Mouse (Mus musculus) liver, adult (tissue): ENCODE results near the gene Irf3.

Experiments
- GATA4 ChIP-seq: IDR thresholded peaks from 2 replicates; pipeline ENCODE4 v1.6.1; 2014; ENCODE audit warnings: mild to moderate bottlenecking, low read length; ENCODE audit not compliant: insufficient replicate concordance

Gene Irf3

GRCm38 (mm10) chr7:44964990-44965389, 32.5 kb upstream of the Irf3 start:
- no peak for TF ChIP-seq GATA4

GRCm38 (mm10) chr7:44965975-44966374, 31.5 kb upstream of the Irf3 start:
- no peak for TF ChIP-seq GATA4

- TF ChIP-seq GATA4 = no peak
Observed at GRCm38 (mm10) chr7:44966638-44967037, 30.8 kb upstream of the Irf3 start.

- no peak for TF ChIP-seq GATA4
Observed at GRCm38 (mm10) chr7:44970231-44970691, 27.2 kb upstream of the Irf3 start.

- no peak for TF ChIP-seq GATA4
Observed at GRCm38 (mm10) chr7:44971142-44971541, 26.3 kb upstream of the Irf3 start.

GRCm38 (mm10) chr7:44973415-44974130, 23.9 kb upstream of the Irf3 start:
- no peak for TF ChIP-seq GATA4

GRCm38 (mm10) chr7:44974383-44975116, 22.9 kb upstream of the Irf3 start, which contains the start of gene Cpt1c:
TSS of gene Cpt1c (minus strand) at chr7:44974851.
- TF ChIP-seq GATA4 = no peak

GRCm38 (mm10) chr7:44975117-44975419, 22.4 kb upstream of the Irf3 start:
- no peak for TF ChIP-seq GATA4

- TF ChIP-seq GATA4 = no peak
Observed at GRCm38 (mm10) chr7:44978300-44978699, 19.1 kb upstream of the Irf3 start.

GRCm38 (mm10) chr7:44981539-44981938, 15.9 kb upstream of the Irf3 start:
- TF ChIP-seq GATA4 = no peak

GRCm38 (mm10) chr7:44983085-44983484, 14.4 kb upstream of the Irf3 start:
- no peak for TF ChIP-seq GATA4

GRCm38 (mm10) chr7:44983944-44984832, 13.3 kb upstream of the Irf3 start:
- TF ChIP-seq GATA4 = no peak

- TF ChIP-seq GATA4 = no peak
Observed at GRCm38 (mm10) chr7:44984833-44985164, 12.6 kb upstream of the Irf3 start.

GRCm38 (mm10) chr7:44985595-44986191, 11.8 kb upstream of the Irf3 start:
- TF ChIP-seq GATA4 = no peak

- no peak; the same call in 1 of the 2 replicates for TF ChIP-seq GATA4
Observed at GRCm38 (mm10) chr7:44986192-44986878, 11.1 kb upstream of the Irf3 start, which contains the start of gene Prmt1. TSS of gene Prmt1 (minus strand) at chr7:44986568.
